Mouse (Mus musculus) ES-Bruce4 (cell line): ENCODE results near the gene Tecpr1.

Source experiments
- CTCF ChIP-seq: IDR thresholded peaks from one replicate; pipeline ENCODE4 v1.8.1; 2011; ENCODE audit warnings: low read depth, low read length
- EP300 ChIP-seq: IDR thresholded peaks from 2 replicates; pipeline ENCODE4 v1.6.1; 2011; ENCODE audit warnings: low read depth, low read length; ENCODE audit not compliant: insufficient read depth
- POLR2A ChIP-seq: IDR thresholded peaks from one replicate; pipeline ENCODE4 v1.8.1; 2011; ENCODE audit warnings: low read length; ENCODE audit not compliant: insufficient read depth

GRCm38 (mm10) chr5:144270420-144270819 lies 47.0 kb upstream of the Tecpr1 start:
- TF ChIP-seq CTCF (no peak), POLR2A (no peak), EP300 (no peak)
